Mouse (Mus musculus) large intestine, adult 2 months (tissue): ENCODE data around the gene Art3. TPM values are rescaled to one million over a fixed set of nuclear protein-coding genes. Genes with fewer than 3 reads are reported as not detected.

Experiments
- polyA plus RNA-seq: library from polyadenylated mRNA; depleted of rRNA; stranded (reverse); fragments of >200 nt; gene quantifications from 2 replicates; pipeline ENCODE4 v1.2.3, GENCODE M21; 2012; rRNA removed

The Art3 gene
- polyA plus RNA-seq, 1 experiment = 9.2 TPM

Other genes starting within 250 kb of the Art3 start
- gene G3bp2, start 248.1 kb upstream of the Art3 start, polyA plus RNA-seq = 17.6 and 21.9 TPM in 2 replicates
- 23.8 and 41.7 TPM in 2 replicates for gene Uso1, start 193.9 kb upstream of the Art3 start, polyA plus RNA-seq
- gene U90926, start 116.4 kb upstream of the Art3 start, polyA plus RNA-seq = 0.45 and 2.4 TPM in 2 replicates
- gene Ppef2, start 75.5 kb upstream of the Art3 start, polyA plus RNA-seq = 0.88 and 2.7 TPM in 2 replicates
- gene Naaa, start 53.7 kb upstream of the Art3 start, polyA plus RNA-seq = 30.2 and 53.1 TPM in 2 replicates
- gene Sdad1, start 21.3 kb upstream of the Art3 start, polyA plus RNA-seq = 5.2 and 8.9 TPM in 2 replicates
- 27.1 and 43.7 TPM in 2 replicates for gene Cxcl9, start 3.7 kb upstream of the Art3 start, polyA plus RNA-seq
- gene Cxcl10, start 17.1 kb downstream of the Art3 start, polyA plus RNA-seq = 20.5 and 20.6 TPM in 2 replicates
- gene Nup54, start 103.4 kb downstream of the Art3 start, polyA plus RNA-seq = 11.9 and 16.6 TPM in 2 replicates
- 13.3 and 17.9 TPM in 2 replicates for gene Scarb2, start 175.0 kb downstream of the Art3 start, polyA plus RNA-seq
- not detected in 2 replicates for gene Fam47e, start 223.2 kb downstream of the Art3 start, polyA plus RNA-seq